Mouse (Mus musculus) cerebellum, adult 2 months (tissue): ENCODE measurements around the gene Foxi3.

Experiments
- CTCF ChIP-seq: fragments of 200-500 bp; IDR thresholded peaks from 2 replicates; pipeline ENCODE4 v1.5.1; 2011; ENCODE audit warnings: low read depth, mild to moderate bottlenecking, control low read depth, low read length, moderate library complexity, borderline replicate concordance; ENCODE audit not compliant: insufficient read depth
- POLR2A ChIP-seq: fragments of 200-500 bp; IDR thresholded peaks from 2 replicates; pipeline ENCODE4 v1.6.1; 2011; ENCODE audit warnings: low read length, control low read depth, borderline replicate concordance; ENCODE audit not compliant: insufficient read depth

DNA sequence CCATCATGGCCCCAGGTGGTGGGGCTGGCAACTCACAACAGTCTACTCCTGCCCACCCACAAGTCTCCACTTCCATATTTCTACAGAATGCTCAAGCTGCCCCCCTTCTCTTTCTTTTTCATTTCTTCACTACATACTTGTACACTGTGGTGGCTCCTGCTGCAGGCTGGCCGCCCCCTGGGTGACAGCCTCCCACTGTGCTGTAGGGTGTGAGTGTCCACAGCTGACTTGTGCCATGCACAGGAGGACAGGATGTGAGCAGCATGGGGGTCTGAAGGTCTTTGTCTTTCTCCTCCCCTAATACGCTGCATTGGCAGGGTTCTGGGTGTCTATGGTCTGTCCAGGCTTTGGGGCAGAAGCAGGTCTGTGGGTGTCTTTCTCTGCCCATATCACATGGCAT is 46.3 kb downstream of the Foxi3 start:
- TF ChIP-seq POLR2A = no peak
- TF ChIP-seq CTCF = no peak
